Mouse (Mus musculus) frontal cortex, postnatal 25 days (tissue): Measurements from ENCODE around the gene Derl3.
A peak's percentile ranks its signal among the peaks of the same experiment; 100 is the strongest.
"Not testable (repeated sequence)": the region's sequence is repeated elsewhere in the genome, so short reads cannot be mapped to it uniquely, and the experiment has no call there.

Experiments
- DNase-seq, 2 experiments: peaks; one replicate each; pipeline ENCODE4 v3.0.0; 2022; ENCODE audit warnings: low spot score in 2 of 2

The Derl3 gene

DNA sequence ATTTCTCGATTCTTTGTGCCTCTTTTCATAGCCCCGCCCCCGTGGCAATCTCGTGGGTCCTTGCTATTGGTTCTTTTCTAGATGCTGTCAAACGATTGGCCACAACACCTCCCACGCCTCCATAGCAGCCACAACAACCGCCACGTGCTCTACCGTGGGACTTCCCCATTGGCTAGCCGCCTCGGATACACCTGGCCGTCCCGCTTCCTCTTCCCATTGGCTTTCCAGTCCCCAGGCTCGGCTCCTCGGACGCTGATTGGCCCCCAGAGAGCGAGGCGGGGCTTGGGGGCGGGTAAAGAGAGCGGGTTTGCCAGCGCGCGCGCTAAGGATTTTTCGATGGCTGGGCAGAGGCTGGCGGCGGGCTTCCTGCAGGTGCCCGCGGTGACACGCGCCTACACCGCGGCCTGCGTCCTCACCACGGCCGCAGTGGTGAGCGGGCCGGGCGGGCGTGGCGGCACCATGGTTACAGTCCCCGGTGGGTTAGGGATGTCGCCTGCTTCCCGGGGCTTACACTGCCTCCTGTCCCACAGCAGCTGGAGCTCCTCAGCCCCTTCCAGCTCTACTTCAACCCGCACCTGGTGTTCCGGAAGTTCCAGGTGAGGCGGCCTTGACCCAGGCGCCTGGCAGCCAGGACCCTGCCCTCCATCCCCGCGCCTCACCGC, at the start of gene Derl3:
Gene Derl3 (plus strand): TSS at position 325 of the 662 bp plus-strand sequence.
- DNase-seq, result peak; percentile 81 to 92

DNA sequence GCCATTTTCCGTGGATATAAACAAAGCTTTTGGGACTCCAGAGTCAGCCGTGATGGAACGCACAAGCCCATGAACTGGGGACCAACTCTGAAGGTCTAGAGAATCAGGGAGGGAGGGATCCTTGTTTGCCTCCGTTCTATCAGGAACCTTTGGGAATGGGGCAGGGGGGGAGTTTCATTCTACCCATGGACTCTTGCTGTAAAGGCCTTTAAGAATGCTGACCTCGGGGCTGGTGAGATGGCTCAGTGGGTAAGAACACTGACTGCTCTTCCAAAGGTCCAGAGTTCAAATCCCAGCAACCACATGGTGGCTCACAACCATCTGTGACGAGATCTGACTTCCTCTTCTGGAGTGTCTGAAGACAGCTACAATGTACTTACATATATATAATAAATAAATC, 49.3 kb upstream of the Derl3 start:
- not testable (repeated sequence) for DNase-seq

DNA sequence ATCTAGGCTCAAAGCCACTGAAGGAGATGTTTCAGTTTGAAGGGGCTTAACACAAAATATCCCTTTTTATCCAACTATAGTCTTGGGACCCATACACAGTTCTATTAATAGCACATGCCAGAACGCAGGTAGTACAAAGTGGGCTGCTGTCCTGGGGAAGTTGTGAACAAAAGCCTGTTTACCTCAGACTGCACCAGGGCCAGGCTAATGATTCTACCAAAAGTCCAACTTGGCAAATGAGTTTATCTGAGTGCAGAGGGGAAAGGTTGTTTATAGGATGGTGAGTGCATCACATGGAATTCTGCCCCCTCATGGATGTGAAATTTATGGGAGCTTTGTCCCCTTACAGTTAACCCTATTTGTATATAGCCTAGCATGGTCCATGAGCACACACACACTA, 48.4 kb upstream of the Derl3 start:
- DNase-seq, result no peak

DNA sequence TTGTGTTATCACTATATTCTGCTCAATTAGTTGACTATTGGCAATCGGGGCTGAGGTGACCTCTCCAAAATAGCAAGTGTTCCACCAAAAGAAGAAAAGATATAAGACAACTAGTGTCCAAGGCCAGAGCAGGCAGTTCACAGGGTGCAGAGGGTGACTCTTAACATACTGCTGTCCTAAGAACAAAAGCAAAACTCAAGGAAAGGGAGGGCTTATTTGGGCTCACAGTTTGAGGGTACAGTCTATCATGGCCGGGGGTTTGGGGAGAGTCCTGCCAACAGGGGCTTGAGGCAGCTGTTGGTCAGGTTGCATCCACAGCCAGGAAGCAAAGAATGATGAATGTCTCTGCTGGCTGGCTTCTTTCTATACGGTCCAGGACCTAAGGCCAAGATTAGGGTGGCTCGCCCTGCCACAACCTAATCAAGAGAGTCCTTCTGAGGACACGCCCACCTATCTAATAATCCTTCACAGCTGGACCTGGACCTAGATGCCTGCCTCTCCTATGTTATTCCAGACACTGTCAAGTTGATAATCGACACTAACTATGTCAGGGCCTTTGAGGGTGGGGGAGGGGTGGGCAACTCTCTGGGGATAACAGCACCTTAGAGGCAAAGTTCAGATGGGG, 47.8 kb upstream of the Derl3 start:
- no peak for DNase-seq

DNA sequence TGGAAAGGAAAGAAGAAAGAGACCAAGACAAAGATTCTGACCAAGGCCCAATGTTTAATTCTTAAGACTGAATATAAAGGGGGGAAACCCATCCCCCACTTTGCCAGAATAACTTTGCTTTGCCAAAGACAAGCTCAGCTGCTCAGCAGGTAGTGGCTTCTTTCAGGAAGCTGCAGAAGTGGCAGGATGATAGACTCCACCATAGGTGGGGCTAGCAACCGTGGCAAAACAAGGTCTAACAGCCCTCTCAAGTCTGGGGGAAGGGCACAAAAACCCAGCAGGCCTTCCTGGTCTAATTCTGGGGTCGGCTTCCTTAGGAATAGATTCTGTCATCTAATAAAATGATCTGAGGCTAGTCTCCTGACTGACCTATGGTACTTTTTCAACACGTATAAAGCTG, 44.8 kb upstream of the Derl3 start:
- DNase-seq, result no peak

DNA sequence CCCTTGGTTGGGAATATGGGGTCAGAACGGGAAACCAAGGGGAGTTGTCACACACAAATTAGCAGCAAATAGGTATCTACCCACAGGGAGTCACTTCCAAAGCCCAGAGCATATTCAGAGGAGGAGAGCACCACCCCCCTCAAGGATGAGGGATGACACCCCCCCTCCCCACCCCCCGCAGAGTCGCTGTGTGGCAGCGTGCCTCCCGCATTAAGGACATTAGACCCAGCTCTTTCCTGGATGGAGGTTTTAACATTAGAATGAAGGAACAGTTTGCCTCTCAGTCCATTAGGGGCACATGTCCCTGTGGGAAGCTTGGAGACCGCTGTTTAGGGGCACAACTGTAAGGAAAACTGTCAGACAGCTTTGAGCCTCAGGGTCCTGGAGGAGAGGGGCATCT, 42.1 kb upstream of the Derl3 start:
- DNase-seq, result no peak

DNA sequence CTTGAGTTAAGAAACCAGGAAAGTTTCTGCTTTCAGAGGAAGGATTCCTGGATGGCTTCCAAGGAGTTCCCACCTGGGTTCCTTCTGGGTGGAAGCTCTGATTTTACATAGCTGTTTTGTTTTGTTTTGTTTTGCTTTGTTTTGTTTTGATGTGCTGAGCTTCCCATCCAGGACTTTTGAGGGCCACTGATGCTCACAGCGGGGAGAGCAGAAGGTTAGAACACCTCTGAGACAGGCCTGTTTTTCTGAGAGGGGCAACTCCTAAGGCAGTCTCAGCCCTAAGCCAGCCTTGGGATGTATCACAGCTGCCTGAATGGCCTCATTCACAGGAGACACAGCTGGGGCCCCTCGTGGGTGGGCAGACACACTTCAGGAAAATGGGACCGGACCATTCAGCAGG, 41.5 kb upstream of the Derl3 start:
- DNase-seq, result no peak

DNA sequence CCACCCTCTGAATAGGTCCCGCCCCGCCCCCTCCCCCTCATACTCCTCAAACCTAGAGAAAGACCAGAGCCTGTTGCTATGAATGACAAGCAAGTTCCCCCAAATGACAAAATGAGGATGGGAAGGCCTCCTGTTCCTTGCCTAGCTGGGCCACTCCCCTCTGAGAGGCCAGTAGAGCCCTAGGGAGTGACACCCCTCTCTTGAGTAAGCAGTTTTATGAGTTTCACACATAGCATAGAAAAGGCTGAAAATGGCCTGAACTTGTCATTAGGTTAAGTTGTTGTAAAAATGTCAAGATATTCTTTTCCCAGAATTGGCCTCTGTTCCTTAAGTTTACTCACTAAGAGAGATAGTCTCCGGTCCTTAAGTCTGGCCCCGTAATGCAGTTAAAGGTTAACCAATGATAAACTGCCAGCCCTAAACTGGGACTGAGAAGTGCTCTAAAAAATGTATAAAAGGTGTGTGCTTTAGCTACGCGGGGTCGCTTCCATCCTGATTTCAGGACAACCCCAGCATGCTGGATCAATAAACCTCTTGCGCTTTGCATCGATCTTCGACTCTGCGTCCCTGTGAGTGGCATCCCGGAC, 40.6 kb upstream of the Derl3 start:
- no peak for DNase-seq

DNA sequence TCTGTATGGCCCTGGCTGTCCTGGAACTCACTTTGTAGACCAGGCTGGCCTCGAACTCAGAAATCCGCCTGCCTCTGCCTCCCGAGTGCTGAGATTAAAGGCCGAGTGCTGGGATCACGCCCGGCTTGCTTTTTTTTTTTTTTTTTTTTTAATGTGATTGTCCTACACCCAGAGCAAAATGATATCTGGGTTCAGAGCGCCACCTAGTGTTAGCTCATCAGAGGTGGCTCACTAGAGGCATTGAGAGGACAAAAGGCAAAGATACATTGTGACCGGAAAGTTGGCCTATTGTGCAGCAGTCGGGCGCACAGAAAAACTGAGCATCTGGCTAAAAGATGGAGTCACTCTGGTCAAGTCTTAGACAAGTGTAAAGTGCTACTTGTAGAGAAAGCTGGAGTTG, 39.8 kb upstream of the Derl3 start:
- peak; percentile 71 to 80 for DNase-seq

DNA sequence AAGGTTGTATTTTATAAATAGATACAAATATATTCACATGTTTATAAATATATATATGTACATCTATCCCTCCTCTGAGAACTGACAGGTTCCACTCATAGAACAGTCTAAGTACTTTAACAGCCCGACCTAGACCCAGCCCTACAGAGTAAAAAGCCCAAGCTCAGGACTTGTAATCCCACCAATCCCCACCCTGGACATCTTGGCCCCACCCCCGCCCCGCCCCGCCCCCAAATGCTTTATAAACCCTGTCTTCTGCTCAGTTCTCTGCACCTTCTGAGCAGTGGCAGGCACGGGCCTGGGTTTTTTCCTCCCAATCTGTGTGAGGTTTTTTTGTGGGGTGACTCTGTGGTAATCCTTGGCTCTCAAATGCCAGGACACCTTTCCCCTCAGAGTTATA, 39.1 kb upstream of the Derl3 start:
- no peak for DNase-seq

DNA sequence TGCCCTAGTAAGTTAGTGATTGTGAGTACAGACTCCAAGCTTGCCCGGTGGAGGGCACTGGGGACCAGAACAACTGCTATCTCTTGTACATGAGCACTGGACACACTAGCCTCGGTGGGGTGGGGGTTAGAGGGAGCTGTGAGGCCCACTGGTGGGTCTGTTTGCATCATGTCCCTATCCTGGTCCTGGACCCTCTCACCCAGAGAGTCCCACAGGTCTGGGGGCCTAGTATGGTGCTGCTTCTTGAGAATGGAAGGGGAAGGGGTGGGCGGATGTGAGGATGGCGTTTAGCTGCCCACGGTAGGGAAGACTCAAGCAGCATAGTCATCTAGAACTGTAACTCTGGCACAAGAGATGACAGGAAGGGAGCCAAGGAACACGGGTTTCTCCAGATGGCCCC, 38.4 kb upstream of the Derl3 start:
- DNase-seq, result no peak

DNA sequence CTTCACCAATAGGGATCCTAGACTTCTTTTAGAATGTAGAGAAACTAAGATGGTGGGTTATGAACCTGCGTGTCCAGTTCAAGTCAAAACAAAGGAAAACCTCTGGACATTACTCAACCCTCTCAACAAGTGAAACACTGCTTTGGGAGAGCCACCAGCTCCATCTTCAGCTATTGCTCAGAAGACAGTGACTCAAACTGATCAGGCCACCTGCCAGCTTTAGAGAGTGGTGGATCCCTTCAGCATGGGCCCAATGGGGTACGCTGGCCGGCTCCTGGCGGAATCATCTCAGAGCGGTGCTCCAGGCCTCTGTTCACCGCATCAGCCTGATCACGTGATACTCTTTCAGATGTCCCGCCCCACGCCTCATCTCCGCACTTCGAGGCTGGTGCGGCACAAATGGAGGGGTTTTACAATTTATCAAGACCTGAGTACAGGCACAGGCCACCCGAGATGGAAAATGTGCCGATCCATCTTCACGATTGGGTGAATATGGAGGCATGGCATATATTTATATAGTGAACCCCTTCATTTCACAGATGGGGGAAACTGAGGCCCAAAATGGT, 37.7 kb upstream of the Derl3 start:
- no peak for DNase-seq

DNA sequence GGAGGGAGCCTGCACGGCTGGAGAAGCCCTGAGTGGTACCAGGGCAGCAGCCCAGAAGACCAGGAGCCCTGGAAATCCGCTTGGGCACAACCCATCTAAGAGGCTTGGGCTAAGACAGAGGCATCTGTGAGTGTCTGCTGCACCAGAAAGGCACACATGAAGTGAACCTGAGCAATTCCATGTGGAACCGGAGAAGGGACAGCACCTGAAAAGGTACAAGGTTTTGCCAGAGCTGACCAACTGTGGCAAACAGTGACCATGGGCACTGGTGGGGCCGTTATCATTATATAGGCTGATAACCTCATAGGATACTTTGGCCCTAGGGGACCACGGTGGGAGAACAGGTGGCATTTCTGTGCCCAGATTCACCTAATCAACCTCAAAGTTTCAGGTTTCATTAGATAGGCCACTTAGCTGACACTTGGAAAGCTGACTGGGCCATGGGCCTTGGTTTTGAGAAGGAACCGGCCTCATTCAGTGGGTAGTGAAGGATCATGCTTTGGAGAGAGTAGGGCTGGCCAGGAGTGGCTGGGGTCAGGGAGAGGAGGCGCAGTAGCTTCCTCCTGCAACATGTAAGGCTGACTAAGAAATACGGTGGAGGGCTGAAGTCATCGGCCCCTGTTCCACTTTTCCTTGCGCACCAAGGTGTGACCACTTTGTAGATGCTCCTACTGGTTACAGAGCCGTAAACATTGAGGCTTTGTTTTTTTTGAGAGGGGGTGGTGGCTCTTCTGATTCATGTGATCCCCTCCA, 36.9 kb upstream of the Derl3 start:
- DNase-seq, result no peak

DNA sequence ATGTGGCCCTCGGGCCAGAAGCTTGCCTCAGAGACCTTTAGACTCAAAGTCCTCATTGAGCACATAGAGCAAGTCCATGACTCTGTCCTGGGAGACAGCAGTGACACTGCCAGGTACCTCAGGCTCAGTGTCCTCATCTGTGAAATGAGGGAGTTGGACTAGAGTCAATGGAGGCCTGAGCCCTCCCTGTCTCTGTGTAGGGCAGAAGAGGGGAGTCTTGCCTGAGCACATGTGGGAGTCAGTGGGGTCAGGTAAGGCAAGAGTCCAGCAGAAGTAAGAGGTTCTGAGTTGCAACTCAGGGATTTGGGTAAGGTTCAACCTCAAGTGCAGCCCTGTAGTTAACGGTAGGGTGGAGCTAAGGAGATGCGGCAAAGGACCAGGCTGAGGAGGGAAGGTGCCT, 36.2 kb upstream of the Derl3 start:
- DNase-seq, result no peak

DNA sequence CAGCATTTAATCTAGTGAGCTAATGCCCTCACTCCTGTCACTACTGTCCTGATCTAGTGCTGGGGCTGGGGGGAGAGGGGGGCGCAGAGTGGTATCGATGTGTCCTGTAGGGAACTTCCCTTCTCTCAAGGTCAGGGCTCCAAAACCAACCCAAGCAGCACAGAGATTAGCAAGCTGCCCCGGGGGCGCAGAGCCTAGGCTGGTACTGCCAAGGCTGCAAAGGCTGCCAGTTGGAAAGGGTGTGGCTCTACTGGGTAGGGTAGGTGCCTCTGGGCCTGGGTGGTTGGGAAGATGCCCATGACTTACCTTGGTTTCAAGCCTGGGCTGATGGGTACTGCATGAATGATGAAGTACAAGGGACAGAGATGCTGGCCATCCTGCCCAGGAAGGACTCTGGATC, 35.6 kb upstream of the Derl3 start:
- no peak for DNase-seq

DNA sequence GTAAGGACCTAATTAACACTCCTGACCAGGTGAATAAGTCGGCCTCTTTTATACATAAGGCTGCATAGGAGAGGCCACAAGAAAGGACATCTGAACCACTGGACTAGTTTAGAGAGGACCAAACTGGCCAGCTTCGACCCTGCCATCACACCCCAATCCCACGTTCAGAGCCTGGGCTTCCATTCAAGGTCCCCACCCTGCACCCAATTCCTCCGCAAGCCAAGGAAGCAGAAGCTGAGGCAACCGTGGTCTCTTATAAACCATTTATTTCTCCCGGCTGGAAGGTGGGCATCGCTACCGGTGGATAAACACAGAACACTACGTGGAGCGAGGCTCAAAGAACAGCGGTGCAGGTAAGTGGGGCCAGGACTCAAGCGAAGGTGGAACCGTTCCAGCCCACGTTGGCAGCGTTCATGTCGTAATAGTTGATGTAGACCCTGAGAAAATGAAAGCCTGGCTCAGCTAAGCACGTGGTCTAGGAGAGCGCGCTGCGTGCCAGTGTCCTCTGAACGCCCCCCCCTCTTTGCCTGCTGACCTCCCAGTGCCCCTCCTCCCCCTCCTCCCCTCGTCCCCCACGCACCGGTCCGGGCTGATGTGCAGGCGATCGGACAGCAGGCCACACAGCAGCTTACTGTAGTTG, 34.0 kb upstream of the Derl3 start:
- DNase-seq, result no peak

DNA sequence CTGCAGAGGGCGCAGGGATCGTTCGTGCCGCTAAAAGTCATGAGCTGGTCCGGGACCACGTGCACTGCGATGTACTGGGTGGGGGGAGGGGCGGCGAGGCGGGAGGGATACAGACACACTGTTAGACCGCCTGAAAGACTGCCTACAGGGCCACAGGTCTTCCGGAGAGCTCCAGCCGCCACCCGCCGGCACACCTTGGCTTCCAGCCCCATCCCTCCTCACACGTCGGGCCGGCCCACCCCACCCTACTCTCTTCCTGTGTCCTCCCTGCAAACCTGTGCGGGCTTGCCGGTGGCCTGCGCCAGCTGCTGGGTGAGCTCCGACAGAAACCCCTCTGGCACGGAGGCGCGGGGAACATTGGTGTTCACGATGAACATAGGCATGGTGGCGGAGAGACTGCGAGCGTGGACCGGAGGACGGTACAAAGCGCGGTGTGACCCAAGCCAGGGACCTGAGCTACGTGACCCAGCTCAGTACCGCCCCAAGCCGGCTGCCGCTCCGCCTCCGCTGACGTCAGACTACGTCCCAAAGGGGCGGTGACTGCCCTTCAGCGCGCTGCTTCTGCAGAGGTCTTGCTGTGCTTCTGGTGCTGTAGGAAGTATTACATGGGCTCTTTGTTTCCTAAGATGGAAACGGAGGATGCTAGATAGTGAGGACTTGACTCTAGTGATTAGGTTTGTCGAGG, 33.3 kb upstream of the Derl3 start, which contains the start of gene Mif:
Gene Mif (minus strand): TSS at position 455 of the 685 bp plus-strand sequence.
- DNase-seq, result peak; percentile 61 to 75

DNA sequence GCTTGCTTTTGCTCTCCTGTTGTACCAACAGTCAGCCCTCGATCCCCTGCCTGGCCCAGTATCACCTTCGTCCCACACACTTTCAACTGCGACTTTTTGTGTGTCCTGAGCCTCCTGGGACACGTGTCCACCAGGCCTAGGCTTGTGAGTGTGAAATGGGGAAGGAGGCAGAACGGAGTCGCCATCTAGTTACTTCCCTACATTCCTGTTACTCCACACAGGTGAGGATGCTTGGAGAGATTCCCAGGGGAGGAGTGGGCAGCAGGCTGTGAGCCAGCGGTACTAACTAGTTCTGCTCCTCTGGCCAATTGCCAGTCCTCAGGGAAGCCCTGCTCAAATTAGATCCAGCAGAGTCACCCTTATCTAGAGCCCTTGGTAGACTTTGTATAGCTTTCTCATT, 32.5 kb upstream of the Derl3 start:
- no peak for DNase-seq

DNA sequence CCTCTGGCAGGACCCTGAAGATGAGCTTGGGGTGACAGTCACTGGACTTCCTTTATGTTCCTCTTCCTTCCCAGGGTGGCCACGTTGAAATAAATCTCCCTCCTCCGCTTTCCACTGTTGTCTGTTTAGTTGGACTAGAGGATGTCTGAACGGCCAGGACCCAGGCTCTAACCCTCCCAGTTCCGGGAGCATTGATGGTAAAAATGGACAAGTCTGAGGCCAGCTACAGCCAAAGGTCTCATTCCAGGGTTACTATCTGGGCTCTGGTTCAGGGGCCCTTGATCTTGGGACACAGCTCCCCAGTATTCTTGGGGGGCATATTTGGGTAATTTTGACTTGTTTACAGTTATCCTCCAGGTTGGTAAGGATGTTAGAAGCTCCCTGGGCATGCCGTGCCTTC, 31.6 kb upstream of the Derl3 start:
- DNase-seq, result no peak

DNA sequence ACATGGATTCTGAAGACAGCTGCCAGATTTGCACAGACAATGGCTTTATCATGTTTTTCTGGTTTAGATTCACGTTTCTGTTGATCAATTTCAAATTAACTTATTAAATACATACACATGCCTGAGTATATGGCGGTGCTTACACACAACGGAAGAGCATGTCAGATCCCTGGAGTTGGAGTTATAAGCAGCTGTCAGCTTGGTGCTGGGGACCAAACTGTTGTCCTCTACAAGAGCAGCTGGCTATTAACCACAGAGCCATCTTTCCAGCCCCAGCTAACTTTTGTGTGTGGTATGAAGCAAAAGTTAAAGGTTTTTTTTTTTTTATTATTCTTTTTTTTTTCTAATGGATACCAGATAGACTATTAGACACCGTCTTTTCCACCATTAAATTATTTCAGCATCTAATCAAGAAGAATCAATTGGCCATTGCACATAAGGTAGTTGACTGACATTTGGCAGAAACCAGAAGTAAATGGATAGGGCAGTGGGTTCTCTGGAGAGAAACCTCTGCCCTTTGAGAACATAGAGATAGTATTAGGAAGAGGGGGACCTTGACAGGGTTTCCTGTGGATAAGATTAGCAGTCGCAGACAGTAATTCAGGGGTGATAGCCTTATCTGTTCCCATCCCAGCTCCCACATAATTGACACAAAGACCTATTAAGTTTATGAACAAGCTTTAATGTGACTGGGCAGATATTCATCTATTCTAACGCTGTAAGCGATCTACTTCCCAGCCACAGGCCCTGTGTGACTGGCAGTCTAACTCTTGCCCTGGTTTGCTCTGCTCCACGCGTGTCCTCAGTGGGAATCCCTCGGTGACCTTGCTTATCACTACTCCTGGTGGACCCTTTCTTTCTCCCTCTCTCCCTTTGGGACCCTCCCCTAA, 20.9 kb upstream of the Derl3 start:
- DNase-seq, result no peak
